Mouse (Mus musculus) embryonic fibroblast, embryonic 13.5 days (primary cell): ENCODE measurements around the gene Sec14l4.

Source experiments
- CTCF ChIP-seq: IDR thresholded peaks from 2 replicates; pipeline ENCODE4 v1.5.1; 2011; ENCODE audit warnings: mild to moderate bottlenecking, control low read depth, low read length, moderate library complexity, borderline replicate concordance; ENCODE audit not compliant: insufficient read depth
- POLR2A ChIP-seq: IDR thresholded peaks from 2 replicates; pipeline ENCODE4 v1.6.1; 2011; ENCODE audit warnings: low read depth, mild to moderate bottlenecking, control low read depth, low read length, moderate library complexity

DNA sequence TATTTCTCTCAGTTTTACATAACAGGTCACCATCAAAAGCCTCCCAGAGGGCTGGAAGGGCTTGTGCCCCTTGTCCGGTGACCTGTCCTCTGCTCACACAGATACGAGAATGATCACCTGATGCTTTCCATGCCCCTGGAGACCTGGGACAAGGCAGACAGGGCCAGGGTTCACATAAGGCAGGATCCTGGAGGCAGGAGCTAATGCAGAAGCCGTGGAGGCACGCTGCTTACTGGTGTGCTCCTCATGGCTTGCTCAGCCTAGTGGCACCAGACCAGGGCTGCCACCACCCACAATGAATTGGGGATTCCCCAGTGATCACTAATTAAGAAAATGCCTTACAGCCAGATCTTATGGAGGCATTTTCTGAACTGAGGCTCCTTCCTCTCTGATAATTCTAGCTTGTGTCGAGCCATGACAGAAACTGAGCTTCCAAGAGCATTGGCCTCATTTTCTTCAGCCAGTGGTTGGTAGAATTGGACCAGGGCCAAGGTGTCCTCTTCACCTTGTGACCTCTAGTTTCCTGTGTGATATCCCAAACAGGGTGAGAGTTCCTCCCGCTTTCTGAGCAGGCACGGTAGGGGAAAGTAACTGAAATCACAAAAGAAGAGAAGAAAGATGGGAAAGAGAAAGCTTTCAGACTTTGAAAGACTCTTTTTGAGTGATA, 47.1 kb downstream of the Sec14l4 start:
- TF ChIP-seq CTCF (no peak), POLR2A (no peak)
